Mouse (Mus musculus): ENCODE data around the gene Manbal. TPM values are rescaled to one million over a fixed set of nuclear protein-coding genes. Genes with fewer than 3 reads are reported as not detected.
"Not testable (repeated sequence)": the region's sequence is repeated elsewhere in the genome, so short reads cannot be mapped to it uniquely, and the experiment has no call there.

Manbal gene
- polyA plus RNA-seq, 1 experiment from 2014 or later, result 90.9 TPM

DNA sequence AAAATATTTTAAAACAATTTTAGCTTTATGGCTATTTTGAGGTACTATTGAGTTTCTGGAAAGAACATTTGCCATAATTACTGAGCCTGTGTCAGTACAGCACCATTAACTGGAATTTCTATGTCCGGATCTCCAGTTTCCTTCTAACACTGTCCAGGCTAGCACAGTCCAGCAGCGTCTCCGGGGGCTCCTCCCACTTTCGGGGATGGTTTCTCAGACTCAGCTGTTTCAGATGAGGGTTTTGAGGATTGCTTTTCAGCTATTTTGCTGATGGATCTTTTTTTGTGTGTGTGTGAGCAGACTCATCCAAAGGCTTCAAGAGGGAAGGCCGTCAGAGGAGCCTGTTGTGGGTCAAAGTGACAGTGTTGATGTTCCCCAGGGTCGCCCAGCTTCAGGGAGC lies 4.3 kb downstream of the Manbal start:
- Histone ChIP-seq H3K9me3 (no peaks in the 10 kb centered on the region), H3K4me2 (no peak overlapping the region), H3K27ac (no peak overlapping the region), H3K36me3 (peaks cover 6% of the 10 kb centered on the region; the same call in 1 of the 2 replicates), H3K9ac (no peak overlapping the region), H3K27me3 (no peaks in the 10 kb centered on the region), H3K4me3 (no peak overlapping the region), H3K4me1 (peaks cover 29% of the 10 kb centered on the region)
- ATAC-seq (ENCODE audit: insufficient number of reproducible peaks, insufficient read depth, low FRiP score, low TSS enrichment, low read depth), result no peak
- 66% methylated on average over 6 of the region's 6 CpGs for WGBS

DNA sequence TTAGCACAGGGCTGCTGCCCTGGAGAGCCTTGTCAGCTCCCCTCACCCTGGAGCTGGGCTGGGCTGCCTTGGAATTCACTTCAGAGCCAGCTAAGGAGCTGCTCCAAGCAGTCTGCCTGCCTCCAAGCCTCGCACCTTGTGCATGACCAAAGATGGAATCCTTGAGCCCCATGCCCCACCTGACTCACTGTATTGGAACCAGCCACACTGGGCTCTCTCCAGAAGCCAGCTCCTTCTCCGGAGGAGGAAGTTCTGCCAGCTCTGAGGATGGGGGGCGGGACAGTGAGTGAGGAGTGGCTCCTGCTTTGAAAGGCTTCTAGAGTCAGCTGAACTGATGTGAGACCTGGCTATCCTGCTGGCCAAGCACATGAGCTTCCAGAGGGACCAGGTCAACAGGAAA lies 6.3 kb downstream of the Manbal start:
- H3K4me1 ChIP-seq, result peaks cover 18% of the 10 kb centered on the region
- WGBS, result 81% methylated on average over 3 of the region's 3 CpGs
- ATAC-seq (ENCODE audit: insufficient number of reproducible peaks, insufficient read depth, low FRiP score, low TSS enrichment, low read depth), result no peak

DNA sequence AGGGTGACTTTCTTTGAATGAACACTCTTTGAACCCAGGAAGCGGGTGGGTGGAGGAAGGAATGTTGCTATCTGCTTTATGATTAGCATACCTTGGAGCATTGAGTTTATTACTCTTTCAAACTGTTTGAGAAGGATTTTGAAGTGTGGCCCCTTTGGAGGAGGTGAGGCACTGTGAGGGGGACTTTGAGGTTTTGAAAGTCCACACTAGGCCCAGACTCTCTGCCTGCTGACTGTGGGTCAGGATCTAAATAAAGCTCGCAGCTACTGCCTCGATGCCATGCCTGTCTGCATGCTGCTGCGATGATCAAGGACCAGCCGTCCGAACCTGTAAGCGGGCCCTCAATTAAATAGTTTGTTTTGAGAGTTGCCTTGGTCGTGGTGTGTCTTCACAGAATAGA lies 7.7 kb downstream of the Manbal start:
- H3K9ac ChIP-seq, result no peak overlapping the region
- no peaks in the 10 kb centered on the region for H3K9me3 ChIP-seq
- no peak overlapping the region for H3K4me3 ChIP-seq
- ATAC-seq (ENCODE audit: insufficient number of reproducible peaks, insufficient read depth, low FRiP score, low TSS enrichment, low read depth), result no peak
- no peak overlapping the region for H3K27ac ChIP-seq
- 45% methylated on average over 8 of the region's 8 CpGs for WGBS
- peaks cover 15% of the 10 kb centered on the region for H3K4me1 ChIP-seq
- no peaks in the 10 kb centered on the region for H3K27me3 ChIP-seq
- no peak overlapping the region for H3K4me2 ChIP-seq
- peaks cover 13% of the 10 kb centered on the region for H3K36me3 ChIP-seq

More for the DNA sequence above, 6.3 kb downstream of the Manbal start:
- peaks cover 6% of the 10 kb centered on the region; the same call in 1 of the 2 replicates for H3K36me3 ChIP-seq
- H3K4me3 ChIP-seq, result no peak overlapping the region
- no peak overlapping the region for H3K9ac ChIP-seq
- H3K27me3 ChIP-seq, result no peaks in the 10 kb centered on the region
- no peak overlapping the region for H3K27ac ChIP-seq
- no peaks in the 10 kb centered on the region for H3K9me3 ChIP-seq
- H3K4me2 ChIP-seq, result no peak overlapping the region

DNA sequence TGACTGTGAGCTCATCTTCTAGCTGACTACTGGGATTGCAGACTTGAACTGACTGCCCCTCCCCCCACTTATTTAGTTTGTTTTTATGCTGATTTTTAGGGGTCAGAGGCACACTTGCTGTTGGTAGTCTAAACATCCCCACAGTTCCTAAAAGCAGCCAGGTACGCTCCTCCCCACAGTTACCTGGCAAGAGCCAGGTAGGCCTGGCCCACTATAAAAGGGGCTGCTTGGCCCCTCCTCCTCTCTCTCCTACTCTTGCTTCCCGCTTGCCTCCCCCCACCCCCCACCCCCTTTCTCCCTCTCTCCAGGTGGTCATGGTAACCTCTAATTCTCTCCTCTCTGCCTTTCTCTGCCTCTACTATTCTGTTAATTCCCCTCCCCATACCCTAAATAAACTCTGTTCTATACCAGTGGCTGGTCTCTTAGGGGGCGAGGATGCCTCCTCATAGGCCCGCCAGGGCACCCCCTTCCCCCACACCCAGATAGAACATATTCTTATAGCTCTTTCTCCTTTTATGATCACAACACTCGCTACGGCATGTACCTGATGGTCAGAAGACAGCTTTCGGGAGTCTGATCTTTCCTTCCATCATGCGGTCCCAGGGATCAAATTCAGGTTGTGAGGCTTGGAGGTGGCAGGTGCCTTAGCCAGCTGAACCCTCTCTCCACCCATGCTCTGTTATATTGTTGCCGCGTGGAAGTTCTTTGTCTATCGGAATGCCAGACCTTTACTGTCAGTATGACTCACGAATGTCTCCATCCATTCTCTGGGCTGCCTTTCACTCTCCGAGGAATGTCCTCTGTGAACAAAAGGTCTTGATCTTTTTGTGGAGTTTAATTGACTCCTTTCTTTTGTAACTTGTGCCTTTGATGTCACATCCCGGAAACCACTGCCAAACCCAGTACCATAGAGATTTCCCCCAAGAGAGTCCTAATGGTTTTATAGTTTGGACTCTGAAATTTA lies 8.7 kb downstream of the Manbal start:
- Histone ChIP-seq H3K36me3 (peaks cover 19% of the 10 kb centered on the region), H3K27ac (no peak overlapping the region), H3K27me3 (no peaks in the 10 kb centered on the region), H3K4me2 (no peak overlapping the region), H3K9me3 (no peaks in the 10 kb centered on the region), H3K4me1 (peaks cover 15% of the 10 kb centered on the region), H3K9ac (no peak overlapping the region), H3K4me3 (no peak overlapping the region)
- WGBS, result 28% methylated on average over 14 of the region's 14 CpGs
- ATAC-seq (ENCODE audit: insufficient number of reproducible peaks, insufficient read depth, low FRiP score, low TSS enrichment, low read depth), result 0 out of 2 replicates have a peak, but pooled peaks have one; percentile 22

DNA sequence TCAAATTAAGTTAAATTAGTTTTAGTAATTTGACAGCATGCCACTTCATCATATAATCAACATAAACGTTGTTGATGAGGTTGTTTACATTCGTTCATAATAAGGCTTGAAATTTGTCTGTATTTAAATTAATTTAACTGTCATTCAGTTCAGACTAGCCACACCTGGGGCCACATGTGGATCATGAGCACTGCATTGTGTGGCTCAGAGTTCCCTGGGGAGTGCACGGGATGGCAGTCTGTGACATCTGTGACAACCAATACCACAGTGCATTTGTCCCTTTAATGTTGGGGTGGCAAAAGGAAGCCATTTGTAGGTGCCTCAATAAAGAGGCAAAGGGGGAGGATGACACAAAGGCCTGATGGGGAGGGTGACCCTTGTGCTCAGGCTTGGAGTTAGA lies 9.6 kb downstream of the Manbal start:
- 44% methylated on average over 3 of the region's 3 CpGs for WGBS
- Histone ChIP-seq H3K27me3 (no peaks in the 10 kb centered on the region), H3K4me2 (no peak overlapping the region), H3K9me3 (no peaks in the 10 kb centered on the region), H3K36me3 (peaks cover 19% of the 10 kb centered on the region), H3K9ac (no peak overlapping the region), H3K27ac (no peak overlapping the region), H3K4me1 (peaks cover 17% of the 10 kb centered on the region), H3K4me3 (no peak overlapping the region)
- ATAC-seq (ENCODE audit: insufficient number of reproducible peaks, insufficient read depth, low FRiP score, low TSS enrichment, low read depth), result no peak

DNA sequence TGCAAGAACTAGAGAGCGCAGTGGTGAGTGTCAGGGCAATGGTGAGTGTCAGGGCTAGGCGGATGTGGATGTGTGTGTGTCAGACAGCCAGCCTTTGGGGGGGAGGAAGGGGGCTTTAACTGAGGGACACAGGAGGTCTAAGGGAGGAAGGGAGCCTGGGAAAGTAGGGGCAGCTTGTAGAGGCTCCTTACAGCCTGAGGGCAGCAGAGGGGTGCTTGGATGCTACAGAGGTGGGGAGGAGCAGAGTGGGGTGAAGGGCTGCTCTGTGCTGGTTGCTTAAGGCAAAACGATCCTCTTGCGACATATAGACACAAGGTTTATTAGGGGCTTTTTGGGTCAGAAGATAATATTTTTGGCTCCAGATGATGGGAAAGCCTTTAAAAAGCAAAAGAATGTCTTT lies 17.4 kb downstream of the Manbal start:
- H3K4me3 ChIP-seq, result no peak overlapping the region
- H3K9ac ChIP-seq, result peak overlapping the region; percentile 27; the same call in 1 of the 2 replicates
- H3K9me3 ChIP-seq, result no peaks in the 10 kb centered on the region
- WGBS, result 58% methylated on average over 4 of the region's 4 CpGs
- ATAC-seq (ENCODE audit: insufficient number of reproducible peaks, insufficient read depth, low FRiP score, low TSS enrichment, low read depth), result no peak
- H3K4me1 ChIP-seq, result peaks cover 7% of the 10 kb centered on the region; the same call in 1 of the 2 replicates
- H3K27me3 ChIP-seq, result no peaks in the 10 kb centered on the region
- H3K27ac ChIP-seq, result no peak overlapping the region; the same call in 1 of the 2 replicates
- no peak overlapping the region for H3K4me2 ChIP-seq
- H3K36me3 ChIP-seq, result peaks cover 56% of the 10 kb centered on the region

DNA sequence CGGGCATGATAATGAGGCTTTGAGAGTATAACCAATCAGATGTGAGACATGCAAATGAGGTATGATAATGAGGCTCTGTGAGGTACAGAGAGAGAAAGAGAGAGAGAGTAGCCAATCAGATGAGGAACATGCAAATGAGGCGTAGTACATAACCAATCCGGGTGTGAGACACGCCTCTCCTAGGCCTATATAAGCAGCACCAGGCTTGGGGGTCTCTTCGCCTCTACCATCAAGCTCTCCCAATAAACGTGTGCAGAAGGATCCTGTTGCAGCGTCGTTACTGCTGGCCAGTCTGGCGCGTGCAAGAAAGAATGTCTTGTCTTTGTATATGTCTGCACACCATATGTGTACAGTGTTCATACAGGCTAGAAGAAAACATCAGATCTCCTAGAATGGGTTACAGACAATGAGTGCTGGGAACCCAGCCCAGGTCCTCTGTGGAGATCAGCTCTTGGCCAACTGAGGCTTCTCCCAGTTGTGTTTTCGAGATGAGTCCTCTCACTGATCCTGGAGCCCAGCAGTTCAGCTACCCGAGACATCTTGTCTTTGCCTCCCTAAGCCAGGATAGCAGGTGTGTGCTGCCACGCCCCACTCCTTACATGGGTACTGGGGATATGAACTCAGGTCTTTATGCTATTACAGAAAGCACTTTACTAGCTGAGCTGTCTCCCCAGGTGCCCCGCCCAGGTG lies 21.7 kb downstream of the Manbal start:
- H3K4me3 ChIP-seq; H3K27ac ChIP-seq; H3K4me1 ChIP-seq; H3K27me3 ChIP-seq; H3K4me2 ChIP-seq; ATAC-seq (ENCODE audit: insufficient number of reproducible peaks, insufficient read depth, low FRiP score, low TSS enrichment, low read depth); H3K9me3 ChIP-seq; H3K9ac ChIP-seq: not testable (repeated sequence)
- WGBS, result 91% methylated on average over 14 of the region's 14 CpGs
- peaks cover 70% of the 10 kb centered on the region for H3K36me3 ChIP-seq

DNA sequence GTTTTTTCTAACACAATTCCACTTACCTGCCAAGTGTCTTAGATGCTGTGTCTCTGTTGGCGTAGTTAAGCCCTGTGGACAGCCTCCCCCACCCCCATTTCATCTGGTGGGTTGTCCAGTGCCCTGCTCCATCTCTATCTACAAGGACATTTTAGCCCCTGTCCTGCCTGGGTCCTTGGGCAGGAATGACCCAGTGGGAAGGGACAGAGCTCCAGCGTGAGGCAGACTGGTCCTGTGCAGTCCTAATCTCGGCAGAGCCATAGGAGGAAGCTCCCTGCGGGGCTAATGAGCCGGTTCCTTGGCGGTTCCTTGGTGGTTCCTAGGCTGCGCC lies 22.2 kb downstream of the Manbal start:
- no peak overlapping the region for H3K9ac ChIP-seq
- no peaks in the 10 kb centered on the region for H3K9me3 ChIP-seq
- 0 out of 2 replicates have a peak, but pooled peaks have one; percentile 15 for ATAC-seq (ENCODE audit: insufficient number of reproducible peaks, insufficient read depth, low FRiP score, low TSS enrichment, low read depth)
- H3K4me1 ChIP-seq, result peaks cover 3% of the 10 kb centered on the region; the same call in 1 of the 2 replicates
- WGBS, result 88% methylated on average over 7 of the region's 7 CpGs
- no peak overlapping the region for H3K4me2 ChIP-seq
- H3K27ac ChIP-seq, result no peak overlapping the region
- H3K27me3 ChIP-seq, result no peaks in the 10 kb centered on the region
- H3K4me3 ChIP-seq, result no peak overlapping the region
- H3K36me3 ChIP-seq, result peaks cover 67% of the 10 kb centered on the region

DNA sequence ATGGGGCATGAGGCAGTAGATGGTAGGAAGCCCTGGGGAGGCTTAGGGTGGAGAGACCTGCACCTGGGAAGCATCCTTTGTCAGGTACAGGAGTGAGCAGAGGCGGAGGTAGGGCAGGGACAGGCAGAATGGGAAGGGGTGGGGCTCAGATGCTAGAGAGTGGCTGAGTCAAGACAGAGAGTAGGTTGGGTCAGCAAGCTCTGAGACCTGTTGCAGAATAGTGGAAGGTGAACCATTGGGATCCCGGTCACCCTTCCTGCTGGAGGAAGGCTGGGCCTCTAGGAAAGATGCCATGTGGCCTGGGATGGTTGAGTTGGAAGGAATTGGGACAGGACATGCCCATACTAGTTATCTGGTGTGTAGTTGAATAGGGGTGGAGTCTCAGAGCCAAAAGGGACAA lies 24.9 kb downstream of the Manbal start:
- Histone ChIP-seq H3K27ac (no peak overlapping the region), H3K4me1 (peaks cover 6% of the 10 kb centered on the region; the same call in 1 of the 2 replicates), H3K4me3 (no peak overlapping the region), H3K36me3 (peaks cover 81% of the 10 kb centered on the region), H3K4me2 (no peak overlapping the region), H3K9ac (no peak overlapping the region), H3K9me3 (no peaks in the 10 kb centered on the region), H3K27me3 (no peaks in the 10 kb centered on the region)
- WGBS, result 95% methylated on average over 2 of the region's 2 CpGs
- ATAC-seq (ENCODE audit: insufficient number of reproducible peaks, insufficient read depth, low FRiP score, low TSS enrichment, low read depth), result no peak

DNA sequence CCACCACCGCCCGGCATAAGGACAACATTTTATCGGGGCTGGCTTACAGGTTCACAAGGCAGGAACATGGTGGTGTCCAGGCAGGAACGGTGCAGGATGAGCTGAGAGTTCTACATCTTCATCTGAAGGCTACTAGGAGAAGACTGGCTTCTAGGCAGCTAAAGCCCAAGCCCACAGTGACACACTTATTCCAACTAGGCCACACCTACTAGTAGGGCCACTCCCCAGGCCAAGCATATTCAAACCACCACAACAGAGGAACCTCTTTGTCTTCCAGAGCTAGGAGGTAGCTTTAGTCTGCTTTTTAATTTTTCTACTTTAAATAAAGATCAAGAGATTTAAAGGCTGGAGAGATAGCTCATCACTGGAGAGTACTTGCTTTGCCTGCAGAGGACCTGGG lies 26.2 kb downstream of the Manbal start:
- Histone ChIP-seq H3K4me1 (peaks cover 6% of the 10 kb centered on the region; the same call in 1 of the 2 replicates), H3K9me3 (no peaks in the 10 kb centered on the region), H3K9ac (no peak overlapping the region), H3K27me3 (no peaks in the 10 kb centered on the region), H3K4me2 (no peak overlapping the region), H3K36me3 (peaks cover 85% of the 10 kb centered on the region), H3K27ac (no peak overlapping the region), H3K4me3 (no peak overlapping the region)
- ATAC-seq (ENCODE audit: insufficient number of reproducible peaks, insufficient read depth, low FRiP score, low TSS enrichment, low read depth), result no peak
- 95% methylated on average over 4 of the region's 4 CpGs for WGBS

DNA sequence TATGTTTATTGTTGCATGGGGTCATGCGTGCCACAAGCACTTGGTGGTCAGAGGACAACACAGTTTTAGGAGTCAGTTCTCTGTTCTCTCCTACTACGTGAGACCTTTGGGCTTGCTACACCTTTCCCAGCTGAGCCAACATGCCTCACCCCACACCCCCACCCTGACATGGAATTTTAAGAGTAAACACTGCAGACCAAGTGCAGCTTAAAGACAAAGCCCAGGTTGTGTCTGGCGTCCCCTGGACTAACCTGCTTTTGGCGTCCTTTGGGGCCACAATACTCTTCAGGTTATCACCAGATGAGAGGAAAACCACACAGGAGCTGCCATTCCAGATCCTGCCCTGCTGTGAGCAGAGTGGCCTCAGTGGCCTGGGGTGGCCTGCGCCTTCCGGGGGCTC lies 27.5 kb downstream of the Manbal start:
- 68% methylated on average over 6 of the region's 6 CpGs for WGBS
- Histone ChIP-seq H3K4me2 (no peak overlapping the region), H3K4me1 (peaks cover 6% of the 10 kb centered on the region; the same call in 1 of the 2 replicates), H3K9ac (no peak overlapping the region), H3K36me3 (peaks cover 78% of the 10 kb centered on the region), H3K9me3 (no peaks in the 10 kb centered on the region), H3K27ac (no peak overlapping the region), H3K4me3 (no peak overlapping the region), H3K27me3 (no peaks in the 10 kb centered on the region)
- no peak for ATAC-seq (ENCODE audit: insufficient number of reproducible peaks, insufficient read depth, low FRiP score, low TSS enrichment, low read depth)

Data from embryonic facial prominence, embryonic 13.5 days (tissue).